In the genomic region with DNA sequence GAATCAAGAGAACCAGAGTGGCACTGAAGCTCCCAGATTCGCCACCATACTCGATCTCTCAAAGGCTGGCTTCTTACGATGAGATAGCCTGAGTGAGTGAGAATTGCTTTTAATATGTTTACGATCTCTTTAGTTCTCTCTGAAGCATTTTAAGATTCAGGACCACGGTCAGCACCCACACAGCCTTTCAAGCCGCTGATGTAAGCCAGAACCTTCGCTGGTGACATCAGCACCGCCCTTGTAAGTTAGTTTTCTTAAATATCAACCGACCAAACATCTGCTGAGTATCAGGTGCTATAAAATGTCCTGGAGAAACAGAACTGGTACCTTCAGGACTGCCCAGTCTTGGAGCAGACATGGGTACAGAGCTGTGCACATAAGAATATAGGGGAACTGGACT, we compare ENCODE assay signal across 9 mouse cellular contexts.
DNase-seq lines count a peak whose midpoint lies in the region; ATAC-seq and TF ChIP-seq lines count a peak whose summit lies in the region.
"Had no signal": no experiment of that assay in that cellular context is flagged by ENCODE, and none has a peak within 500 bp of the region (broad histone marks: within the 10 kb centered on the region; RNA-seq: fewer than 3 reads in every experiment).

No protein-coding gene starts in this region.

- in situ Hi-C loops in CH12.LX (cut with MboI; ENCODE audit: low pct_ligation_motif_present, low pct_unique_long_range_greater_than_20kb, low sequenced_read_pairs) = no loop called here

- no peak for TF ChIP-seq POLR2A in CH12.LX (IDR thresholded peaks at IDR 0.05; ENCODE audit: low read depth, low read length)

- H3K4me1 ChIP-seq in hindbrain, embryonic 10.5 days (replicated peaks) = peaks cover 20% of the 10 kb centered on the region
- H3K4me1 ChIP-seq in hindbrain, embryonic 16.5 days (ENCODE audit: control insufficient read depth, insufficient read depth, low read depth, low read length) = peaks cover 7% of the 10 kb centered on the region
- no peaks in the 10 kb centered on the region for H3K4me1 ChIP-seq in CH12.LX (ENCODE audit: control insufficient read depth in 1 of 2, insufficient read depth in 2 of 2)
- H3K4me1 ChIP-seq in limb, embryonic 10.5 days = peaks cover 33% of the 10 kb centered on the region

- no peak overlapping the region for H3K4me2 ChIP-seq in hindbrain, embryonic 16.5 days (ENCODE audit: low read length)
- no peak overlapping the region for H3K4me2 ChIP-seq in CH12.LX (ENCODE audit: insufficient read depth, low read depth, poor library complexity, severe bottlenecking)

- no peak for TF ChIP-seq CTCF in CH12.LX (conservative IDR thresholded peaks at IDR 0.05 in 1 of 2, IDR thresholded peaks at IDR 0.05 in 1 of 2; ENCODE audit: low read depth in 2 of 2, low read length in 2 of 2)

- H3K27me3 ChIP-seq in hindbrain, embryonic 10.5 days (ENCODE audit: insufficient read depth, poor library complexity, severe bottlenecking) = no peaks in the 10 kb centered on the region
- H3K27me3 ChIP-seq in hindbrain, embryonic 16.5 days (replicated peaks; ENCODE audit: control insufficient read depth, insufficient read depth, low read length) = no peaks in the 10 kb centered on the region
- H3K27me3 ChIP-seq in CH12.LX (replicated peaks) = peaks cover 51% of the 10 kb centered on the region
- H3K27me3 ChIP-seq in limb, embryonic 10.5 days (ENCODE audit: low read depth, poor library complexity, severe bottlenecking) = 0 out of 2 replicates have a peak, but pooled peaks cover 6% of the 10 kb centered on the region

- H3K36me3 ChIP-seq in hindbrain, embryonic 10.5 days = no peaks in the 10 kb centered on the region
- no peaks in the 10 kb centered on the region for H3K36me3 ChIP-seq in hindbrain, embryonic 16.5 days (ENCODE audit: control insufficient read depth, insufficient read depth, low read length)
- H3K36me3 ChIP-seq in CH12.LX (replicated peaks in 1 of 2; ENCODE audit: control insufficient read depth in 1 of 2, insufficient read depth in 1 of 2, low read length in 1 of 2) = no peaks in the 10 kb centered on the region
- H3K36me3 ChIP-seq in limb, embryonic 10.5 days = no peaks in the 10 kb centered on the region

- 40% methylated on average over 9 of the region's 9 CpGs for WGBS in hindbrain, embryonic 10.5 days
- WGBS in hindbrain, embryonic 16.5 days = 47% methylated on average over 9 of the region's 9 CpGs
- 21% methylated on average over 9 of the region's 9 CpGs for WGBS in limb, embryonic 10.5 days

- no peak for ATAC-seq in hindbrain, embryonic 16.5 days
- ATAC-seq in cerebellum, adult (ENCODE audit: insufficient number of reproducible peaks, low FRiP score, low TSS enrichment) = no peak

- no peak for TF ChIP-seq EP300 in CH12.LX (IDR thresholded peaks at IDR 0.05; ENCODE audit: low read length)

- DNase-seq in hindbrain, embryonic 10.5 days (ENCODE audit: low spot score) = peak; percentile 53
- DNase-seq in CH12.LX (ENCODE audit: extremely low read depth) = peak; percentile 27
- peak; percentile 85 for DNase-seq in embryo, embryonic 11 days
- DNase-seq in limb, embryonic 10.5 days (ENCODE audit: low spot score) = peak; percentile 78
- no peak for DNase-seq in spleen, adult 12 weeks (ENCODE audit: low spot score)
- DNase-seq in spleen, adult 18-20 months = no peak
- DNase-seq: thymus, postnatal 36 days had no signal

- no peak overlapping the region for H3K27ac ChIP-seq in hindbrain, embryonic 10.5 days
- H3K27ac ChIP-seq in hindbrain, embryonic 16.5 days (ENCODE audit: low read depth, low read length) = no peak overlapping the region
- H3K27ac ChIP-seq in CH12.LX (ENCODE audit: insufficient read depth, low read depth) = no peak overlapping the region
- no peak overlapping the region for H3K27ac ChIP-seq in limb, embryonic 10.5 days

- H3K9ac ChIP-seq in hindbrain, embryonic 16.5 days (ENCODE audit: low read depth, low read length) = no peak overlapping the region
- no peak overlapping the region for H3K9ac ChIP-seq in CH12.LX (ENCODE audit: insufficient read depth, low read depth)

- no peak overlapping the region for H3K4me3 ChIP-seq in hindbrain, embryonic 10.5 days
- H3K4me3 ChIP-seq in hindbrain, embryonic 16.5 days (ENCODE audit: low read length) = no peak overlapping the region
- H3K4me3 ChIP-seq in CH12.LX (replicated peaks in 1 of 3; ENCODE audit: low read depth in 2 of 3, low read length in 2 of 3, poor library complexity in 1 of 3) = no peak overlapping the region
- H3K4me3 ChIP-seq in limb, embryonic 10.5 days = no peak overlapping the region

- no peaks in the 10 kb centered on the region for H3K79me2 ChIP-seq in CH12.LX (replicated peaks; ENCODE audit: control insufficient read depth, extremely low read depth, insufficient read depth, poor library complexity, severe bottlenecking)

- no peaks in the 10 kb centered on the region for H3K9me3 ChIP-seq in hindbrain, embryonic 10.5 days
- H3K9me3 ChIP-seq in hindbrain, embryonic 16.5 days (ENCODE audit: control insufficient read depth, low read length) = no peaks in the 10 kb centered on the region
- no peaks in the 10 kb centered on the region for H3K9me3 ChIP-seq in CH12.LX (replicated peaks; ENCODE audit: low read length)
- H3K9me3 ChIP-seq in limb, embryonic 10.5 days (replicated peaks) = no peaks in the 10 kb centered on the region

- TF ChIP-seq RAD21 in CH12.LX (IDR thresholded peaks at IDR 0.05; ENCODE audit: low read depth, low read length) = no peak

- dilution Hi-C loops in CH12.LX (cut with MboI; ENCODE audit: extremely low pct_ligation_motif_present, extremely low pct_unique_long_range_greater_than_20kb, low sequenced_read_pairs) = no loop called here

TF ChIP-seq in CH12.LX, 34 proteins besides CTCF, POLR2A, EP300 and RAD21:
- no peak for TF ChIP-seq TBP (conservative IDR thresholded peaks at IDR 0.05; ENCODE audit: low read depth, low read length)
- TF ChIP-seq MXI1 (IDR thresholded peaks at IDR 0.05; ENCODE audit: low read depth, low read length) = no peak
- no peak for TF ChIP-seq SMC3 (IDR thresholded peaks at IDR 0.05; ENCODE audit: low read depth, low read length)
- TF ChIP-seq IRF4 (IDR thresholded peaks at IDR 0.05; ENCODE audit: low read depth, low read length) = no peak
- TF ChIP-seq CHD1 (IDR thresholded peaks at IDR 0.05; ENCODE audit: low read depth, low read length) = no peak
- TF ChIP-seq ZMIZ1 (IDR thresholded peaks at IDR 0.05; ENCODE audit: low read depth, low read length) = no peak
- TF ChIP-seq UBTF (IDR thresholded peaks at IDR 0.05; ENCODE audit: low read depth, low read length) = no peak
- no peak for TF ChIP-seq PAX5 (IDR thresholded peaks at IDR 0.05; ENCODE audit: low read length)
- TF ChIP-seq JUN (IDR thresholded peaks at IDR 0.05; ENCODE audit: insufficient read depth, low read depth, low read length) = no peak
- TF ChIP-seq MYC (IDR thresholded peaks at IDR 0.05; ENCODE audit: low read depth, low read length) = no peak
- TF ChIP-seq MAFK (IDR thresholded peaks at IDR 0.05; ENCODE audit: insufficient replicate concordance, low read length) = no peak
- TF ChIP-seq KAT2A (IDR thresholded peaks at IDR 0.05; ENCODE audit: insufficient replicate concordance, low read length) = no peak
- no peak for TF ChIP-seq POLR2AphosphoS2 (IDR thresholded peaks at IDR 0.05; ENCODE audit: low read depth, low read length)
- no peak for TF ChIP-seq USF2 (conservative IDR thresholded peaks at IDR 0.05; ENCODE audit: low read depth, low read length)
- no peak for TF ChIP-seq ZNF384 (IDR thresholded peaks at IDR 0.05; ENCODE audit: low read depth, low read length)
- TF ChIP-seq ZC3H11A (IDR thresholded peaks at IDR 0.05; ENCODE audit: low read depth, low read length) = no peak
- TF ChIP-seq MAZ (IDR thresholded peaks at IDR 0.05; ENCODE audit: low read depth, low read length) = no peak
- no peak for TF ChIP-seq BHLHE40 (IDR thresholded peaks at IDR 0.05; ENCODE audit: low read depth, low read length)
- no peak for TF ChIP-seq CHD2 (IDR thresholded peaks at IDR 0.05; ENCODE audit: low read length)
- no peak for TF ChIP-seq RCOR1 (conservative IDR thresholded peaks at IDR 0.05; ENCODE audit: low read depth, low read length)

Comparison
In these comparisons a context has a peak if more than half of its experiments do, and no peak if none do; other contexts are left out.
1. DNase-seq: peak in hindbrain, embryonic 10.5 days (single experiment), CH12.LX (single experiment), embryo, embryonic 11 days (single experiment) and limb, embryonic 10.5 days (single experiment); none in spleen, adult 12 weeks (single experiment) and spleen, adult 18-20 months (0 of 2).